Mouse (Mus musculus) neural tube, embryonic 11.5 days (tissue): ENCODE measurements around the gene Acad11. TPM values are rescaled to one million over a fixed set of nuclear protein-coding genes. Genes with fewer than 3 reads are reported as not detected.

Experiments
- ATAC-seq: fragments of 200-750 bp; cut with Nextera tagmentation; 2 replicates; pipeline ENCODE4 v1.8.0; 2017; ENCODE audit warnings: moderate number of reproducible peaks, mild to moderate bottlenecking, moderate TSS enrichment, moderate library complexity; ENCODE audit not compliant: insufficient read depth, low FRiP score, low TSS enrichment
- DNase-seq: peaks from one replicate; pipeline ENCODE4 v3.0.0-alpha.2; 2015; ENCODE audit warnings: low spot score
- H3K27ac ChIP-seq: fragments of 300-500 bp; sonication (generic); 2 replicates; pipeline ENCODE4 v1.5.1; 2014; ENCODE audit warnings: low read depth, mild to moderate bottlenecking, low read length
- H3K27me3 ChIP-seq: fragments of 300-500 bp; sonication (generic); 2 replicates; pipeline ENCODE4 v1.6.1; 2014; ENCODE audit warnings: mild to moderate bottlenecking, low read length, mixed read lengths; ENCODE audit not compliant: control insufficient read depth, insufficient read depth
- H3K36me3 ChIP-seq: fragments of 300-500 bp; sonication (generic); 2 replicates; pipeline ENCODE4 v1.6.1; 2014; ENCODE audit warnings: mild to moderate bottlenecking, low read length, moderate library complexity, mixed read lengths; ENCODE audit not compliant: control insufficient read depth, insufficient read depth
- H3K4me1 ChIP-seq: fragments of 300-500 bp; sonication (generic); 2 replicates; pipeline ENCODE4 v1.6.1; 2014; ENCODE audit warnings: low read length, mixed read lengths; ENCODE audit not compliant: control insufficient read depth, insufficient read depth
- H3K4me2 ChIP-seq: fragments of 300-500 bp; sonication (generic); 2 replicates; pipeline ENCODE4 v1.6.1; 2014; ENCODE audit warnings: low read depth, mild to moderate bottlenecking, moderate library complexity
- H3K4me3 ChIP-seq: fragments of 300-500 bp; sonication (generic); 2 replicates; pipeline ENCODE4 v1.5.1; 2014; ENCODE audit warnings: low read depth, low read length
- H3K9ac ChIP-seq: fragments of 300-500 bp; sonication (generic); 2 replicates; pipeline ENCODE4 v1.6.1; 2014; ENCODE audit warnings: mild to moderate bottlenecking, low read length
- H3K9me3 ChIP-seq: fragments of 300-500 bp; sonication (generic); 2 replicates; pipeline ENCODE4 v1.6.1; 2016; ENCODE audit warnings: low read length; ENCODE audit not compliant: control insufficient read depth
- WGBS: fragments of 180-500 bp; shearing (Covaris S2); extraction: QIAGEN DNeasy Blood & Tissue Kit; methylation state at CpG from one replicate; pipeline ENCODE4 v1.1.7; 2014; 5-methylcytosine and 5-hydroxymethylcytosine counted together
- polyA plus RNA-seq: library from polyadenylated mRNA; unstranded; fragments of >200 nt; fragmentation: Nextera tagmentation; extraction: Ambion mirVana; gene quantifications from 2 replicates; pipeline ENCODE4 v1.2.1, GENCODE M21; 2014

Acad11 gene
- polyA plus RNA-seq, 1 experiment from 2014 or later, result 8.1 TPM

GRCm38 (mm10) chr9:104169986-104170385 lies 106.8 kb downstream of the Acad11 start:
- no peak overlapping the region for H3K27ac ChIP-seq
- H3K4me2 ChIP-seq, result no peak overlapping the region
- ATAC-seq, result no peak
- H3K9ac ChIP-seq, result no peak overlapping the region
- H3K4me1 ChIP-seq, result no peaks in the 10 kb centered on the region
- no peak overlapping the region for H3K4me3 ChIP-seq
- H3K9me3 ChIP-seq, result no peaks in the 10 kb centered on the region
- 92% methylated on average over 10 of the region's 10 CpGs for WGBS
- H3K27me3 ChIP-seq, result no peaks in the 10 kb centered on the region
- DNase-seq, result no peak
- peaks cover 10% of the 10 kb centered on the region for H3K36me3 ChIP-seq

GRCm38 (mm10) chr9:104171651-104172050 lies 108.5 kb downstream of the Acad11 start:
- no peak for DNase-seq
- Histone ChIP-seq H3K27ac (no peak overlapping the region), H3K4me1 (no peaks in the 10 kb centered on the region), H3K4me2 (no peak overlapping the region), H3K9ac (no peak overlapping the region), H3K9me3 (no peaks in the 10 kb centered on the region), H3K27me3 (no peaks in the 10 kb centered on the region), H3K4me3 (no peak overlapping the region), H3K36me3 (peaks cover 12% of the 10 kb centered on the region)
- WGBS, result 92% methylated on average over 6 of the region's 6 CpGs
- ATAC-seq, result no peak

- Histone ChIP-seq H3K27me3 (no peaks in the 10 kb centered on the region), H3K9ac (no peak overlapping the region), H3K36me3 (peaks cover 10% of the 10 kb centered on the region), H3K4me2 (no peak overlapping the region), H3K27ac (no peak overlapping the region), H3K4me1 (no peaks in the 10 kb centered on the region), H3K9me3 (no peaks in the 10 kb centered on the region), H3K4me3 (no peak overlapping the region)
- WGBS, result 94% methylated on average over 6 of the region's 6 CpGs
- no peak for ATAC-seq
- DNase-seq, result no peak
Measured at GRCm38 (mm10) chr9:104172342-104172741, 109.2 kb downstream of the Acad11 start.

Other genes starting within 250 kb of the Acad11 start
- 3.6 and 5.4 TPM in 2 replicates for gene Nphp3, start 60.8 kb upstream of the Acad11 start, polyA plus RNA-seq
- not detected in 2 replicates for gene Gm28305, start 22.7 kb upstream of the Acad11 start, polyA plus RNA-seq
- 64.6 and 65.6 TPM in 2 replicates for gene Uba5, start 243 bp upstream of the Acad11 start, polyA plus RNA-seq
- 0.18 and 0.52 TPM in 2 replicates for gene Ackr4, start 63.6 kb downstream of the Acad11 start, polyA plus RNA-seq
- 23.3 and 26.8 TPM in 2 replicates for gene Dnajc13, start 199.6 kb downstream of the Acad11 start, polyA plus RNA-seq